Mouse (Mus musculus) left cerebral cortex, postnatal 14 days (tissue): ENCODE results near the gene Gemin7. TPM values are rescaled to one million over a fixed set of nuclear protein-coding genes. Genes with fewer than 3 reads are reported as not detected.
A peak's percentile ranks its signal among the peaks of the same experiment; 100 is the strongest.

Experiments
- DNase-seq, 2 experiments: peaks; one replicate each; pipeline ENCODE4 v3.0.0; 2021 to 2022; ENCODE audit warnings: low spot score in 2 of 2, mixed read lengths in 1 of 2
- intact Hi-C: fragments of 180-260 bp; cut with DNase I; formaldehyde crosslinking; loops from one replicate; pipeline ENCODE4 v1.15.1; 2025
- total RNA-seq, 2 experiments: library from RNA; stranded (reverse); gene quantifications; 2 replicates each; pipeline ENCODE4 v1.2.3; 2021

Gemin7 gene
- total RNA-seq, 2 experiments from 2014 or later = 43.8 to 46.0 TPM

GRCm38 (mm10) chr7:19557982-19558900 is 19.2 kb downstream of the Gemin7 start:
- DNase-seq = no peak
- intact Hi-C loops = no loop called here

GRCm38 (mm10) chr7:19557086-19557485 is 20.3 kb downstream of the Gemin7 start:
- intact Hi-C loops = no loop called here
- no peak for DNase-seq

GRCm38 (mm10) chr7:19554168-19554567 is 23.2 kb downstream of the Gemin7 start:
- intact Hi-C loops = no loop called here

GRCm38 (mm10) chr7:19552443-19552842 is 25.0 kb downstream of the Gemin7 start:
- DNase-seq = no peak
- intact Hi-C loops = no loop called here

More at GRCm38 (mm10) chr7:19554168-19554567, 23.2 kb downstream of the Gemin7 start:
- peak; percentile 63 to 74 for DNase-seq

DNA sequence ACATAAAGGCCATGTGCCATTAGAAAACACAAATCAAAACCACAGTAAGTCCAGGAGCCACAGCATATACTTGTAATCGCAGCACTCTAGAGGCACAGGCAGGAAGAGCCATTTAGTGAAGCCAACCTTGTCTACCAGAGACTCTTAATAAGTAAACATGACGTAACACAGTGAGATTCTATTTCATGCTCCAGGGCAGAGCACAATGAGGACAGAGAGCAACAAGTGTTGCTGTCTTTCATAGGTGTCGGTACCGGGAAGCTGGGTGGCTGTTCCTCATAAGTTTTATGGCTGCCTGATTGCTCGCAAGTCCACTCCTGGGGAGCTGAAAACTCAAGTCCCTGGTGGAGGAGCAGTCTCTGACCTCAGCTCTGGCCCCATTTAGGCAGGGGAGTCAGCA is 25.8 kb downstream of the Gemin7 start:
- intact Hi-C loops = no loop called here
- no peak for DNase-seq

DNA sequence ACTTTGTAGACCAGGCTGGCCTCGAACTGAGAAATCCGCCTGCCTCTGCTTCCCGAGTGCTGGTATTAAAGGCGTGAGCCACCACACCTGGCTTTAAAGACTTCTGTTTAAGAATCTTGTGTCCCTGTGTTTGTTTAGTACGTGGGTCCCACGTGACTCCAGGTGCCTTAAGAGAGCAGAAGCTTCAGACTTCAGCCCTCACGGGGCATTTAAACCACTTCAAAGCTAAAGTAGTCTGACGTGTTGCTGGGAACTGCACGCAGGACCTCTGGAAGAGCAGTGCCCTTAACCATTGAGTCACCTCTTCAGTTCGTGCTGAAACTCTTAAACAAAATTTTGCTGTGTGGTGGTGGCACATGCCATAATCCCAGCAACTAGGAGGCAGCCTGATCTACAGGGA is 28.0 kb downstream of the Gemin7 start:
- intact Hi-C loops = no loop called here

GRCm38 (mm10) chr7:19547344-19547969 is 29.9 kb downstream of the Gemin7 start:
- DNase-seq = no peak

More for the DNA sequence above, 28.0 kb downstream of the Gemin7 start:
- no peak for DNase-seq

DNA sequence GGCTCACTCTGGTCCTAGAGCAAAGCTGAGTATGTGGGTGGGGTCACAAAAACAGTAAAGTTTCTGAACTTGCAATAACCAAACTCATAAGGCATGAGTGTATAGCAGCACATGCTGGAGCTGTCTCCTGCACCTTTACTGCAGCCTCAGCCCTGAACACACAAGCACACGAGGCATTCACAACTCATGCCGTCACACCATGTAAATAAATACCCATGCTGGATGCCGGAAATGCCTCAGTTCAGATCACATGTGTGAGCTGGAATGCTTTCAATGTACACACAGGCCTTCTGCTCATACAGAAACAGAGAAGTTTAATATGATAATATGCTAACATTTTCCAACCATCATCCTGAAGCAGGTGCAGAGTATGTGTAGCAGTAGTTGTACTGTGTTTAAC is 31.4 kb downstream of the Gemin7 start:
- intact Hi-C loops = no loop called here

More at GRCm38 (mm10) chr7:19547344-19547969, 29.9 kb downstream of the Gemin7 start:
- intact Hi-C loops = no loop called here

DNA sequence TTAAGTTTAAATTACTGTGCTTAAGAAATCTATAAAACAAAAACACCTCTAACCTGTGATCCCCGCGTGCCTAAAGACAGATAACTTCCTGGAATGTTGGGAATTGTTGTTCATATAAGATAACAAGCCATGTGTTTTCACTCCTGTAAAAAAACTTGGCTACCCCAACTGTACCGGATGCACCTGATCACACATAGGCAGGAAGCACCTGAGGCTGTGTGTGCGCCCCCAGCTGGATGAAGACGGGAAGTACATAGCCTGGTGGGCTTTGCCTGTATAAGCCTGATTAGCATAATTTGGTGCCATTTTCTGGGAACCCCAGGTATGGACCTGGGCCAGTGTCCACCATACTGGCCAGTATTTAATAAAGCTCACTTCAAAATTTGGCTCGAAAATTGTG is 33.8 kb downstream of the Gemin7 start:
- no peak for DNase-seq

More for the DNA sequence above, 31.4 kb downstream of the Gemin7 start:
- DNase-seq = no peak

DNA sequence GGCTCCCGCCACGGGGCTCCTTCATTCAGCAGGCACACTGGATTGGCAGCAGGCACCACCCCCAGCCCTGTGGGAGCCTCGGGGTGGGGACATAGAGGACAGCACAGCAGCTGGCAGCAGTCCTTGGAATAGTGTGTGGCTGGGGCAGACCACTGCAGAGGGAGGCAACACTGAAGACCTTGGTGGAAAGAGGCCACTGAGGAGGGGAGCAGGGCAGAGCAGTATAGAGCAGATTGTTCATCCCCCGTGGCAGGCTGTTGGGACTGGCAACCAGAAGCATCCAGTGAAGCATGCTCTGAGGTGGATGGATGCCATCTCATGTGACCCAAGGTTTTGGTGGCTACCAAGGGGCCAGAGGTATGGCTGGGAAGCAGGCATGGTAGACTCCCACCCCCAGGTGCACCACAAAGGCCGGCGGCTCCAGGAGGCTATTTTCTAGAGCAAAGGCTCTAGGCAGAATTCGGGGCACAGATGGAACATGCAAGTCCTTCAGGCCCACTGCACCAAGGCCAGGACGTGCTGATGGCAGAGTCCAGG is 35.2 kb downstream of the Gemin7 start:
- peak in 1 of 2 experiments; percentile 48 for DNase-seq
- intact Hi-C loops = no loop called here

More for the DNA sequence above, 33.8 kb downstream of the Gemin7 start:
- intact Hi-C loops = no loop called here

- intact Hi-C loops = no loop called here
- DNase-seq = no peak
Observed at GRCm38 (mm10) chr7:19541681-19542154, 35.7 kb downstream of the Gemin7 start.

GRCm38 (mm10) chr7:19540771-19541566 is 36.4 kb downstream of the Gemin7 start:
- intact Hi-C loops = no loop called here
- DNase-seq = no peak

DNA sequence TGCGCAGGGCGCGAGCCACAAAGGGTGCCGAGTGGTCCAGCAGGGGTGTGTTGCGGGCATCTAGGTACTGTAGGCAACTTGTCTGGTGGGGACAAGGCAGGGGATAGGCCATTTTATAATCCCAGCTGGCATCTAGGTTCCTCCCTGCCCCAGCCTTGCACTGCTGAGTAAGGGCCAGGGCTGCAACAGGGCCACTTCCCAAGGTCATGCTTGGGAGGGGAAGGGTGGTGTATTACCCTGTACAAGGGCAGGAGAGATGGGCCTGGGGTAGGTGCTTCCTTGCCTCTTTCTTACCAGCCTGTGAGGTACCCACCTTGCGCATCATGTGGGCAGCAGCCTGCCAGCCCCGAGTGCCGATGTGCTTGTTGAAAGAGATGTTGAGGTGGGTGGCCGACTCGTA is 42.7 kb downstream of the Gemin7 start:
- no peak for DNase-seq
- intact Hi-C loops = no loop called here

GRCm38 (mm10) chr7:19532240-19532639 is 45.2 kb downstream of the Gemin7 start:
- DNase-seq = no peak
- intact Hi-C loops = no loop called here

DNA sequence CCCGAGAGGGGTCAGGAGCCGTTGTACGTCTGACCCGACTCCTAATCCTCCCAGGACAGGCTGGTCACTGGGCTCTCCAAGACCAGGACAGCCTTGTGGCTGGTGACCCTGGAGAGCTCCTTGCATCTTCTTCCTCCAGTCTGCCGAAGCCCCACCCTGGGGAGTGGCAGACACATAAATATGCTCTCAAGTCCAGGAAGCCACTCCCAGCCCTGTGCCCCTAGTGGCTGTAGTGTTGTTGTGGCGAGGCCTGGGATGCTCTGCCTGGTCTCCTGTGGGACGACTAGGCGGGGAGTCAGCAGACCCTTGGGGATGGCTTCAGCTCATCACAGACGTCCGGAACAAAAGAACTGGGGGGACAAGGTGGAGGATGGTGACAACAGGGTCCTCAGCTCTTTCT is 46.3 kb downstream of the Gemin7 start:
- intact Hi-C loops = no loop called here
- no peak for DNase-seq

GRCm38 (mm10) chr7:19525105-19525481 is 52.3 kb downstream of the Gemin7 start:
- intact Hi-C loops = no loop called here
- no peak for DNase-seq

GRCm38 (mm10) chr7:19524420-19525104 is 52.8 kb downstream of the Gemin7 start:
- intact Hi-C loops = no loop called here
- no peak for DNase-seq

- peak; percentile 73 to 77 for DNase-seq
- intact Hi-C loops = no loop called here
Observed at GRCm38 (mm10) chr7:19523757-19524419, 53.5 kb downstream of the Gemin7 start.
